Mouse (Mus musculus): ENCODE data around the gene Il9r. TPM values are rescaled to one million over a fixed set of nuclear protein-coding genes. Genes with fewer than 3 reads are reported as not detected.

Gene Il9r
- polyA plus RNA-seq (2017; shearing (Covaris generic)): 10 to 100 TPM in 1 of 2 experiments, 1 to 10 TPM in 1; 5.8 to 10.0 TPM

DNA sequence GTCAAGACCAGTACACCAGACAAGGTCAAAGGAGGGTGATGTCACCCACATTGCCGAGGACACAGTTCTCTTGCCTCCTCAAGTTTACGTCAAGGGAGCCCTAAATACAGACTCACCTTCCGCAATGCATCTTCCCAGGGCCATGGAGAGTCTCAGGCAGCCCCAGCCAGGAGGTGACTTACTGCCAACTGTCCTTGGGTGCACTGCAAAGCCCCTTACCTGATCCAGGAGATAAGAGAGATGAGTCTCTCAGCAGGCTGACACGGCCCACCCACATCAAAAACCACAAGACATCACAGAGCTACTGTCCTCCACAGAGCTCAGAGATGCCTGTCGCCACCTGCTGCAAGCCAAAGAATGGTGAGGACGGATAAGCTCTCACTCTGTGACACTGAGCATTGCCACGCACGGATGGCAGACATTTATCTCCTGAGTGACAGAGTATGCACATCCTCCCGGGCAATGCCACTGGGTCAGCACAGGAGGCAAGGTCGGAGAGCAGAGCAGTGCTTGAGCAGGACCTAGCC lies at the start of gene Il9r:
TSS of gene Il9r (minus strand) at position 205 of the 527 bp plus-strand sequence.
- ATAC-seq: peak; percentile 30

DNA sequence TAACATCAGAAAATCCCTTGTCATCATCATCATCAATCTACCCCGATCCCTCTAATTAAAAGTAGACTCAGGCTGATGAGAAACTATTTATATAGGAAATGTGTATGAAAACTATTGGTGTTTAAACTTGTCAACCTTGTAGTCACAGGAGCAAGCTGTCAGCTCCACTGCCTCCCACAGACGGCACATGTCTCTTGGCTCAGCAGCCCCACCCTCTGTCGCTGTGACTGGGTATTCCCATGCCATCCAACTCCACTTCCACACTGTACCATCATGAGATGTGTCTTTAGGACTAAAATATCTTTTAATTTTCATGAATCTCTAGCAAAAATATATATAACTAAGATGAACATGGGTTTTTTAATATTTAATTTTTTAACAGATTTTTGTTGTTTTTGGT lies 48.3 kb upstream of the Il9r start:
- no peak for ATAC-seq

DNA sequence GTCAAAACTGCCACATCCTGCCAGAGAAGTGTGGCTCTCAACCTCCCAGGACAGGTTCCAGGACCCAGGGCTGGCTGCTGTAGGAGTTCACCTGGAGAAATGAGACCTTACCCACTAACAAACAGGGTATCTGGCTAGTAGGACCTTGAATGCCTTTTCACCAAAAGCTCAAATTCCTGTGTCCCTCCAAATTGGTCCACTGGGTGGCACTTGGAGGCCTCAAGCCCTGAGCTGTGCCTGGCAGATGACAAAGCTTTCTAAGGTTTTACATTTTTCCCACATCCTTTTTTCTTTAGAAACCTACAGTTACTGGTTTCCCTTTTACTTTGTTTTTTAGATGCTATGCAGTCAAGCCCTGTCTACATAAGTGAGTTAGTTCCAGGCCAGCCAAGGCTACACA lies 47.0 kb upstream of the Il9r start:
- ATAC-seq: no peak

GRCm38 (mm10) chr11:32245614-32246013 lies 45.5 kb upstream of the Il9r start:
- ATAC-seq: no peak

DNA sequence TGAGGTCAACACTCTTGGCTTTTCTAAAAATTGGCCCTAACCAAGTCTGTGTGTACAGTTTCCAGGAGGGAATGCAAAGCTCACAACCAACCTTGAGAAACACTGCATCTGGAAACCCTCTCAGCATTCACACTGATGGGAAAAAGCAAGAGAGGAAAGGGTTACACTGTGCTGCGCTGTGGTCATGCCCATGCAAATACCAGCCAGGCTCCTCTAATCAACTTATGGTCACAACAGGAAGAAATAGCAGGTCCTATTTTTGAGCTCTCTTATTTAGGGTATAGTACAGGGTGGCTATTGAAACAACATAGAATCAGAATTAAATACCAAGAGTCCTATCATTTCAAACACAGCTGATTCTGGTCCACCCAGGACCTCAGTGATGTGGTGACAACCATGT lies 44.5 kb upstream of the Il9r start:
- ATAC-seq: no peak

GRCm38 (mm10) chr11:32244064-32244463 lies 44.0 kb upstream of the Il9r start:
- no peak for ATAC-seq

DNA sequence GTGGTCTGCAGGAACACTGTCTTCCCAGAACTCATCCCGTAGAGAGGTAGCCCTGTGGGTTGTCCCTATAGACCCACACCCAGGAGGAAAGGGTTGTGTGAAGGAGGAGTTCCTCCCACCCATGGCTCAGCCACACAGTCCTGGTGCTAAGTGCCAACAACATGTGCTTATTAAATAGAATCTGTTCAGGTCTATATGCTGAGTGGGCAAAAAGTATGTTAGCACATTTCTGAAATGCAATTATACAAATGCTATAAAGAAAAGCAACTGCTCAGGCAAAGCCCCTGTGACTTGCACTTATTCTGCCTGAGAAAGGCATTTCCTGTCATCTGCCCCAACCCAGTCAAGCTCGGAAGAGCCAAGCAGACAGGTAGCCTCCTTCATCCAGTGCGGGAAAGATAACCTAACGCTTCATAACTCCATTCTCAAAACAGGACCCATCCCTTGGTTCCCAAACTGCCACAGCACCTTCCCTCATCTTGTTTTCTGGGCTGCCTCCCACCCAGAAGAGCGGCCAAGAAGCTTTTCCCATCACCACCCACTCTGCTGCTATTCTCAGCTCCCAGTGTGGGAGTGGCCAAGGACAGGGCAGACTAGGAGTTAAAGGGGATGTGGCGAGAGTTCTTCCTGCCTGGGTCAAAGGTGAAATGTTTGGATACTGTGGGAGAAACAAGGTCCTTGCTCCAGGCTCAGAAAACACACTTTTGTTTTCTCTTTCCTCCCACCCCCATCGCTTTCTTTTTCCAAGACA lies 43.3 kb upstream of the Il9r start:
- no peak for ATAC-seq

DNA sequence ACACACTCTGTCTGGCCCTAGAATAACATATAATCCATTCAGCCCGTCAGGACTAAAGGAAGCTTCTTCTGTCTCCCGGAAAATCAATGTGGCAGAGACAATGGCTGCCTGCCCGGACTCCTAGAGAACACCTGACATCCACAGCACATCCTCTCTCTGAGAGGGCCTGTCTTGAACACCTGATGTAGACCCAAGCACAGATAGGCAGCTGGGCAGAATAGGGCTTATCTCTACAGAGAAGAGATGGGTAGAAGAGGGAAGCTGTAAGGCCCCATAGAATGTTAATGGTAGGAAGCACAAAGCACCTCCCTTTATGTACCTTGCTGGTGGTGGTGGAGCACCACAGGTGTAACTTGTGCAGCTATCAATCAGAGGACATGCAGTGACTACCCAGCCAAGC lies 42.1 kb upstream of the Il9r start:
- ATAC-seq: no peak

DNA sequence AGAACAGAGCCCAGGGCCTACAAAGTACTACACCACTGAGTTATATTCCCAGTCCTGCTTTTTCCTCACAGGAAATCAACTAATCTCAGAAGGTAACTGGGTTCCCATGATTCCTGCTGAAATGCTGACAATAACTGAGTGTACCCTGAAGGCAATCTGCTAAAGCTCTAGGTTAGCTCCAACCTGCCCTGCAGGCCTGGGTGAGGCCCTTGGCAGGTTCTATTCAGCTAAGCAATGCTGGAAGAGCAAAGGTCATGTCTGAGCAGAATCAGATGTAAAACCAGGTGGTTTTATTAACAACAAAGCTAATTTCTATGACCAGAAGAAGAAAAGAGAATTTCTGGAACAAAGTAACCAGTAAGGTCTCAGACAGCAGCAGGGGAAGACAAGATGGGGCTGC lies 41.3 kb upstream of the Il9r start:
- ATAC-seq: no peak

GRCm38 (mm10) chr11:32238093-32238860 lies 38.2 kb upstream of the Il9r start:
- ATAC-seq: peak; percentile 96

- no peak for ATAC-seq
These were observed 37.3 kb upstream of the Il9r start for GRCm38 (mm10) chr11:32237411-32237795.

- no peak for ATAC-seq
These were observed 36.8 kb upstream of the Il9r start for GRCm38 (mm10) chr11:32236712-32237410.

DNA sequence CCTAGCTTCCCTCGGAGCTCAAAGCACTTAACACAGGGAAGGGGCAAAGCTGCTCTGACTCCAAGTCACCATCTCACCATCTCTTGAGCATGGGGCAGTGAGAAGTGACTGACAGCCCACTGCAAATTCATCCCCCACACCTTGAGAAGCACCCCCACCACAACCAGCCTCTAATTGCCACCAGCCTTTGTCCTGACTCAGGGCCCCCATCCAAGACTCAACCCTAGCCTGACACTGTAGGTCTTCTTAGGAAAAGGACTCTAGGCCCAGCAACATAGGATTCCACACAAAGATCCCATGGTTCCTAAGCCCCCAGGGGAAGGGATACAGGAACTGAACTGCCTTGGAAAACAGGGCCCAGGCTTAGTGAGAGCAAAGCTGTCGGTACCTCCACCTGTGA lies 36.1 kb upstream of the Il9r start:
- no peak for ATAC-seq

DNA sequence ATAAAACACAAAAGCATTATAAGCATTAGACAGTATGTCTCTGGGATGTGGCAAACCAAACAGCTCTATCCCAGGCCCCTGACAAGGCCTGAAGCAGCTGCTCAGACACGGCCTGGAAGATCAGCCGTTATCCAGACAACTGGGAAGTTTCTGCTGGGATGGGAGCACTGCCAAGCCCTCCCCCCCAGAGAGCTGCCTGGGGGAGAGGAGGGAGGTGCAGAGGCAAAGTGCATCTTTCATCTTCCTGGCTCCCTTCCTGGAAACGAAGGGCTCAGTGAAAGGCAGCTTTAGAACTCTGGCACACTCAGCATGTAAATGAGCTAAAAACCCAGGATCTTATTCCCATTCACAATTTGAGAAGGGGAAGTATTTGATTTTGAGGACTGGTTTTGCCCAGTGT lies 35.6 kb upstream of the Il9r start:
- no peak for ATAC-seq

DNA sequence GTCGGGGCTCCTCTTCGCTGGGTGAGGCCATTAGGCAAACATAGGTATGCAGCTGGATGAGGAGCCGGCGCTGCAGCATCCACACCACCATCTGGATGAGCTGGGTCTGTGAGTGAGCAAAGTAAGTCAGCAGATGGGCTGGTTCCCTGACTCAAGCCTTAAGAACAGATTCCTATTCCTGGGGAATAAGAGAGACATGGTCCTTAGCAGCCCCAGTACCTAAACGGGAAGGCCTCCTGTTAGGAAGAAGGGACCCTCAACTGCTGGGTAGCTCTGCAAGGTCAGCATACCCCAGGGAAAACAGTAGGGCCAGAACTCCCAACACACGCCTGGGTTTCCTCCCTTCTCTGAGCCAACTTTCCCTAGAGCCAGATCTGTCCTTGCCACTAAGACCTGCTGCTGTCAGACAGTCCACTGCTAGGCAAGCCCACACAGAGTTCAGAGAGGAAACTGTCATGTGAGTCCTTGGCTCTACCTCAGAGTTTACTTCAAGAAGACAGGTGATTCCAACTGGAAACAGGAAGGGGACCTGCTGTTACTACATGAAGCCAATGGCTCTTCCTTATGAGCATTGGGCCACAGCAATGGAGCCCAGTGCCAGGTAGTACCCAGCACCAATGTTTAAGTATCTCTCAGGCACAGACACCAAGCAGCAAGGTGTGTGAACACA lies 34.9 kb upstream of the Il9r start:
- ATAC-seq: no peak

GRCm38 (mm10) chr11:32233895-32234294 lies 33.8 kb upstream of the Il9r start:
- no peak for ATAC-seq

DNA sequence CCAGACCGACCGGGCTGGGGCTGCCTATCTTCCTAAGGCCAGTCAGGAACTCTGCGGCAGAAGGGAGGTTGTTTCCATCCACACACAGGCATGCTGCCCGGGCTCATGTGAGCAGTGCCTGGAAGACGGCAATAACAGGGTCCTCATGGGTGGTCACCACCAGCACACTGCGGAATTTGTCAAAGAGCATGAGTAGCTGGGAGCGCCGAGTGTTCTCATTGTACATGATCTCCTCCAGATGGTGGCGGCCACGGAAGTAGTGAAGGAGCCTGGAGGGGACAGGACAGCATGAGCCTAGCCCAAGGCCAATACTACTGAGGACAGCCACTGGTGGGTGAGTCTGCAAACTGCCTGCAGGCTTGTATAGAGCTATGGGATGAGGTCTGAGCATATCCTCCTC lies 32.8 kb upstream of the Il9r start:
- no peak for ATAC-seq

GRCm38 (mm10) chr11:32231125-32231524 lies 31.0 kb upstream of the Il9r start:
- ATAC-seq: no peak

GRCm38 (mm10) chr11:32230220-32230619 lies 30.1 kb upstream of the Il9r start:
- no peak for ATAC-seq

DNA sequence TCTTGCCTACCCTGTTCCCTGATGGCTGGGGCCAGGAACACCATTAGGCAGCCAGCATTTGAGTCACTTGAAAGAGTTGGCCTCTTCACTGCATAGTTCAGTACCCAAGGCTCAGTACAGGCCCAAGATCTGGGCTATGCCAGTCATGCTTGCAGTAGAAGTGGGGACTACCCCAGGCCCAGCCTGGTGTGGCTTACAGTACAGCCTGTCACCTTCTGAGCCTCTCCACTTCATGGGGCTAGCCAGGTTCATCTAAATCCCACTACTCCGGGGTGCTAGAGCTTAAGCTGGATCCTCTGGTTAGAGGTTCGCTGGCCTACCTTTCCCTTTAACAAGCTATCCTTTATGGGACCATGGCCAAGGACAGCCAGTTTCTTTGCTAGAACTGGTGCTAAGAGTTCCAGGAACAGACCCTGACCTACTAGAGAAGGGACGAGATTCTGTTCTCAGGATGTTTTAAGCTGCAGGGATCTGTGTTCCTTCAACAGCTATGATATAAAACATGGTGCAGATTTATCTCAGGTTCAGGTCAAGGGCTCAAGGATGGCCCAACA lies 28.3 kb upstream of the Il9r start:
- ATAC-seq: no peak

GRCm38 (mm10) chr11:32227555-32227954 lies 27.5 kb upstream of the Il9r start:
- no peak for ATAC-seq

- ATAC-seq: no peak
These were observed 27.0 kb upstream of the Il9r start for GRCm38 (mm10) chr11:32227041-32227440.

Measured in CD4-positive, CD25-positive, alpha-beta regulatory T cell, adult 4 months (primary cell).